Mouse (Mus musculus) embryonic fibroblast, embryonic 13.5 days (primary cell): ENCODE measurements around the gene B3galt1.

Experiments
- CTCF ChIP-seq: IDR thresholded peaks from 2 replicates; pipeline ENCODE4 v1.5.1; 2011; ENCODE audit warnings: mild to moderate bottlenecking, control low read depth, low read length, moderate library complexity, borderline replicate concordance; ENCODE audit not compliant: insufficient read depth
- POLR2A ChIP-seq: IDR thresholded peaks from 2 replicates; pipeline ENCODE4 v1.6.1; 2011; ENCODE audit warnings: low read depth, mild to moderate bottlenecking, control low read depth, low read length, moderate library complexity

DNA sequence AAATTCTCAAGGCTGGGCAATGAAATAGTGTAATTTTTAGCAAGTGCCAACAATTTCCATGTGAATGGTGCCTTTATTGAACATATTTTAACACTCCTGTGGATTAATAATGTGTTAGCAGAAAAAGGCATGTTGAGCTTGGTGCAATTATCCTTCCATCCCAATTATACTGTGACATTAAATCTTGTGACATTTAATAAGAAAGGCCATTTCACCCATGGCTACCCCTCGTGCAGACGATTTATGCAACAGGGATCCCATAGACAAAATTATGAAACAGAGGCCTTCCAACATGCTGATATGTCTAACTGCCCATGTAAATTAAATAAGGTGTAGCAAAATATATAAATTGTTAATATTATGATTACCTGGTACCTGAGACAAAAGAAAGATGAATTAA is 293.3 kb downstream of the B3galt1 start:
- TF ChIP-seq CTCF (no peak), POLR2A (no peak)
